Comparison of ENCODE assay signal across 11 mouse cellular contexts in the genomic region with DNA sequence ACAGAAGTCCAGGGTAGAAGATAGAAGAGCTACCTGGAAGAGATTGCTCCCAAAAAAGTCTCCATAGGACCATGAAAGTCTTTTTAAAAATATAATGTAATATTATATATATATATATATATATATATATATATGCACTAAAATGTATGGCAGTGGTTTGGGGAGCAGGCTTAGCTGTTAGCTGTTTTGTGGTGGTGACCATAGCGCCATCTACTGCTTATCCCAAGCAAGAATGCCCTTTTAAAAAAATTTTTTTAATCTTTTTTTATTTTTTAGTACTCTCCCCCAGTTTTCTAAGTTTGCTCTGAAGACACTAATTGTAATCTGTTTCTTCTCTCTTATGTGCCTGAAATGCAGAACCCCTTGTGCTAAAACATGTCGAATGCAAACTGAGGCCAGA.
DNase-seq lines count a peak whose midpoint lies in the region; TF ChIP-seq lines count a peak whose summit lies in the region.
"Had no signal": no experiment of that assay in that cellular context is flagged by ENCODE, and none has a peak within 500 bp of the region (broad histone marks: within the 10 kb centered on the region; RNA-seq: fewer than 3 reads in every experiment).

No protein-coding gene starts in this region.

- TF ChIP-seq POLR2A in cortical plate, adult 2 months (IDR thresholded peaks at IDR 0.05; ENCODE audit: extremely low read depth, insufficient read depth, low read length), result no peak

- H3K4me1 ChIP-seq in cortical plate, adult 2 months (ENCODE audit: control insufficient read depth, insufficient read depth, low read length), result no peaks in the 10 kb centered on the region
- H3K4me1 ChIP-seq: heart, embryonic 15.5 days had no signal

- DNase-seq in embryo, embryonic 10 days (ENCODE audit: low spot score), result peak; percentile 65
- no peak for DNase-seq in embryo, embryonic 9.5 days (ENCODE audit: extremely low spot score)
- DNase-seq in kidney, postnatal 4 days, result peak; percentile 5 to 9
- no peak for DNase-seq in kidney, adult 8-10 months
- DNase-seq in 416B (ENCODE audit: low read depth), result peak; percentile 1
- no peak for DNase-seq in T-cell, adult 2 months (ENCODE audit: low spot score)
- DNase-seq in right cerebral cortex, postnatal 14 days, result no peak
- DNase-seq: kidney, adult 18-20 months had no signal

- H3K27ac ChIP-seq in cortical plate, adult 2 months (ENCODE audit: insufficient read depth, low read length), result no peak overlapping the region
- H3K27ac ChIP-seq: heart, embryonic 15.5 days had no signal

- H3K4me3 ChIP-seq in cortical plate, adult 2 months (ENCODE audit: insufficient read depth, low read length), result no peak overlapping the region
- H3K4me3 ChIP-seq: heart, embryonic 15.5 days; myocyte had no signal

- TF ChIP-seq CTCF in cortical plate, adult 2 months (IDR thresholded peaks at IDR 0.05; ENCODE audit: extremely low read depth, insufficient read depth, low read length), result peak; percentile 43

Comparison
In these comparisons a context has a peak if more than half of its experiments do, and no peak if none do; other contexts are left out.
1. DNase-seq: peak in embryo, embryonic 10 days (single experiment), kidney, postnatal 4 days (2 of 2) and 416B (single experiment); none in embryo, embryonic 9.5 days (single experiment), kidney, adult 8-10 months (0 of 2), T-cell, adult 2 months (single experiment) and right cerebral cortex, postnatal 14 days (single experiment).